Mouse (Mus musculus) erythroblast, adult 5-6 weeks (primary cell): ENCODE measurements around the gene Kdm2a. TPM values are rescaled to one million over a fixed set of nuclear protein-coding genes. Genes with fewer than 3 reads are reported as not detected.

Experiments used
- ATAC-seq: replicated peaks from 2 replicates; pipeline ENCODE4 v1.8.0; 2016; ENCODE audit warnings: moderate number of reproducible peaks, mild to moderate bottlenecking, moderate TSS enrichment, inconsistent platforms; ENCODE audit not compliant: poor library complexity, low FRiP score, severe bottlenecking
- total RNA-seq, 2 experiments: library from RNA; stranded (forward) in 1 of 2; stranded (reverse) in 1 of 2; fragments of 150-400 nt in 1 of 2; fragments of 200-764, 138-1000 nt in 1 of 2; gene quantifications; 2 replicates each; pipeline versions ENCODE4 v1.2.3 to v1.2.4; 2015 to 2017; ENCODE audit warnings: low replicate concordance in 2 of 2

Gene Kdm2a
- total RNA-seq, 2 experiments from 2014 or later: 57.5 to 71.1 TPM

DNA sequence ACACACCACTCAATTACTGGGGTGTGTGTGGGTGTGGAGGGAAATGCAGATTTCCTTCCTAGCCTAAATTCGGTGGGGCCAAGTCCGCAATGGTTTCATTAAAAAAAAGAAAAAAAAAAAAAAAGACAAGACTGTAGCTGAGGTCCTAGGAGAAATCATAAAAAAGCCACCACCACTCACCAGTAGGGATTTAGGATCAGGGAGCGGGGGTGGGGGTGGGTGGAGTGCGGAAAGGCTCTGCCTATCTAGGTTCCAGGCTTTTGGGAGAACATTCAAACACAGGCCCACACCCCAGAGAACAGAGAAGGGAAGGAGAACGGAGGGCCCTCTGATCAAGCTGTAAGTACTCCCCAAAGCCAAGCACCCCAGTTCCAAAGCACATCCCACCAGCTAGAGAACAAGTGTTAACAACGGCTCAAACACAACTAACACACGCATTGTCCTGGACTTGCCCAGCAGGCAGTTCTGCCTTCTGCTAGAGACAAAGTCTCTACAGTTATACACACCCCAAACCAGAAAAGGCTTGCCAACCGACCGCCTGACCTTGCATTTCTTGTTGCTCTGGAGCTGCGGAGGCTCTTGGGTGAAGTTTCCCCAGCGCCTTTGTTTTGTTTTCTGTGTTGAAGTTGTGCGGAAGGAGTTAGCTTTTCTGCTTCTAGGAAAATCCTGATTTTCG lies 64.8 kb downstream of the Kdm2a start:
- ATAC-seq: peak; percentile 42; the same call in 1 of the 2 replicates

DNA sequence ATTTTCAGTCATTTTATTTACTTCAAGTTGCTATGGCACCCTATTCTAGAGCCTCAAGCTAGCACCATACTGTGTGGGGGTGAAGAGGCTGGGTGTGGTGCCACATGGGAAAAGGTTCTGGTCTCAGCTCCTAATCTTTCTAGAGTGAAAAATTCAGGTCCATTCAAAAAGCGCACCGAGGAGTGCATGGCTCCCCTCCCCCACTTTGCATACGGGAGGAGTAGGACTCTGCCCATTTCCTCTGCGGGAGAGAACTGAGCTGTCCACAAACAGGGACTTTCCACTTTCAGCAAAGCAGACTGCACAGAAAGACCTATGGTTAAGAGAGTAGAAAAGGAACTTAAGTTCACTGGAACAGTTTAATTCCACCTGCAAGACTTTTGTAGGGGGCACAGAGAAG lies 65.4 kb downstream of the Kdm2a start:
- no peak for ATAC-seq

DNA sequence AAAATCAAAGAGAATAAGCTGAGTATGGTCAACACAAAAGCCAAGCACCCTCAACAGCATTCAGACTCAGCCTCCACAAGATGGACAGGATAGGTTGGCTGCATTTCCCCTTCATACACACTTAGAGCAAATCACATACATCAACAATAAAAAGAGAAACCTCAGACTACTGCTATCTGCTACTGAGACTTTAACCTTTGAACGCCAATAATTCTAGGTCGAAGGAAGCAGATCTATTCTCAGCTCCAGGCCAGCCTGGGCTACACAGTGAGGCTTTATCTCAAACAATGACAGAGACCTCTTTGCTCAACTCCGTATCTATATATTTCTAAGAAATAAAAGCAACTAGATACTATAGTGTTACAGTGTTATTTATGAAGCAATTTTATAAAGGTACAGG lies 66.8 kb downstream of the Kdm2a start:
- ATAC-seq: no peak

DNA sequence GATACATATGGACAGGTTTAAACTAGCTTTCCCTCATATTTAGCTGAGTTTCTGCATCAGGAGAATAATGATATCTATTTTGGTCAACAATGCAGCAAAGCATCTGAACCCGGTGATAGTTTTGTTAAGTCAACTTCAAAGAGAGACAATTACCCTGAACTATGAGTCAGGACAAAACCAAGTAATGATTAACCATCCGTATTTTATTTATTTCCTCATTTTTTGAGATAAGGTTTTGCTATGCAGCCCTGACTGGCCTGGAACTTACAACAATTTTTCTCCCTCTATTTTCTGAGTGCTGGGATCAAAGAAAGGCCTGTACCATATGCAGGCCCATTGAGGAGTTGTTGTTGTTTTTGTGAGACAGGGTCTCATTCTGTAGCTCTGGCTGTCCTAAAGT lies 67.5 kb downstream of the Kdm2a start:
- ATAC-seq: no peak

DNA sequence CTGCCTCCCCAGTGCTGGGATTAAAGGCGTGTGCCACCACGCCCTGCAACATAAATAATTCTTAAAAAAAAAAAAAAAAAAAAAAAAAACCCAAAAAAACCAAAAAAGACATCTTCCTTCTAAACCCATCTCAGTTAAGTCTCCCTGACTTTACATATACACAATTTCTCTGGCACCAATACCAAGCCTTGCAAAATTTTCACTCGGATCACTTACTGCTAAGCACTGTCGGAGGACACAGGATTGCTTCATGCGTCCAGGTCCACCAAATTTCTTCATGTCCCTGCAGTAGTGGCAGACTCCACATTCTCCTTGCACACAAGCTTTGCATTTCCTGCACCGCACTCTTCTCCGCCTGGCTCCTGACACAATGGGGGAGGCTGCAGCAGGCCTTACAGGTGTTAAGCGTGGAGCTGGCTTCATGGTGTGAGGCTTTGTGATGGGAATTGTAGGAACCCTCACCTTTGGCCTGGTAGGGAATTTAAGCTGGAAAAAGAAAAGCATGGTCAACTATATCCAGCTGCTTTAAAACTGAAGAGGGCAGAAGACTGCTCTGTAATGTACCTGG lies 69.3 kb downstream of the Kdm2a start:
- ATAC-seq: no peak

DNA sequence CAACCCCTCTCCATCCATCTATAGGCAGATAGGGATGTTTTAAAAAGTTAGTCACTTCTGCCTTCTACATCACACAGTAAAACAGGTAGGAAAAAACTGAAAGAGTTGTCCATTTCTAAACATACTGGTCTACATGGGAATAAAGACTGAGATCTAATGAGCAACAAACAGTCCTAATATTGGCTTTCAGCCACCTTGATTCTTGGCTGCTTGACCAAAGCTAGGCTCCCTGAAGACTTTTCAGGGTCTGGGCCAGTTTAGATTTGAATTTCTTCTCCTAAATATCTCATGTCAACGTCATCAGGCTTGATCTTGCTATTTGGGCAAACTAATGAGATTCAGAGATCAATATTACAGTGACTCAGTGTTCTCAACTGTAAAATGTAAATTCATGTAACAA lies 71.2 kb downstream of the Kdm2a start:
- no peak for ATAC-seq

DNA sequence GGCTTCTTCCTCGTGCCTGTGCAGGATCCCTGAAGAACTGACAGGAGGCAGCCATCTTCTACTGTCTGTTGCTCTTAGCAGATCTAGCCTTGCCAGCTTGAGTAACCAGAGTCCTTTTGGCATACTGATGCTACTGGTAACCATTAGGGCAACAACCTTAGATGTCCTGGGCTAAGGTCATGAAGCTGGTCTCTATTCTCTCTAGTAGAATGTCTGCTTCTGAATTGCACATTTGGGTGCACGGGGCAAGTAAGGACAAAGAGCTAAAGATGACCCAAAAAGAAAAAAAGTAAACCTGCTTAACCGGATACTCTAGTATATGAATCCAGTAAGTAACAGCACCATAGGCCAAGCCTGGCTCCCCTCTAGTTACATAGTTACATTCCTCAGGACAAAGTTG lies 72.0 kb downstream of the Kdm2a start:
- ATAC-seq: 0 out of 2 replicates have a peak, but pooled peaks have one; percentile 37

DNA sequence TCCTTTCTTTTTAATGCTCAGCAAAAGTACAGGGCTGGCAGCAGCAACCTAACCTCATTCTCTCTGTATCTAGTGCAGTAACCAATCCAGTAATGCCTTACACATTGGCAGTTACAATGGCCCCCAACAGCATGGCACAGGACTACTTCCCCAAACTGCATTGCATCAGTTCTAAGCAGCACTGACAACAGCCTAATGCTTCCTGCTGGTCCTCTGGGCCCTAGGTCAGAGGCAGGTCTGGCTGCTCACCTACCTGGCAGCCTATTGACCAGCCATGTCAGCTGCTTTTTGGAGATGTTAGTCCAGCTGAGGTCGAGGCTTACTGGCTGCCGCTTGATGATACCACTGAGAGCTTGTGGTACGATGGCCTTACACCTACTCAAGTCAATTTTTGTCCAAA lies 76.0 kb downstream of the Kdm2a start:
- ATAC-seq: no peak

DNA sequence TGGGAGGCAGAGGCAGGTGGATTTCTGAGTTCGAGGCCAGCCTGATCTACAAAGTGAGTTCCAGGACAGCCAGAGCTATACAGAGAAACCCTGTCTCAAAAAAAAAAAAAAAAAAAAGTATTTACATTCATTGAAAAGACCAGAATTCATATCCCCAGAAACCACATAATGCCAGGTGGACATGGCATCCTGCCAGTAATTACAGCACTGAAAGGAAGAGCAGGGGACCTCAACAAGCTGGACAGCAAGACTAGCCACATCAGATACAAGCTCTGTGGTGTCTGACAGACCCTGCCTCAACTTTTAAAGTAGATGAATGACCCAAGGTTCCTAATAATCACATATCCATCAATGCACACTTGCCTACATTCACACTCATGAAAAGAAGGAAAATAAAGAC lies 76.5 kb downstream of the Kdm2a start:
- no peak for ATAC-seq

DNA sequence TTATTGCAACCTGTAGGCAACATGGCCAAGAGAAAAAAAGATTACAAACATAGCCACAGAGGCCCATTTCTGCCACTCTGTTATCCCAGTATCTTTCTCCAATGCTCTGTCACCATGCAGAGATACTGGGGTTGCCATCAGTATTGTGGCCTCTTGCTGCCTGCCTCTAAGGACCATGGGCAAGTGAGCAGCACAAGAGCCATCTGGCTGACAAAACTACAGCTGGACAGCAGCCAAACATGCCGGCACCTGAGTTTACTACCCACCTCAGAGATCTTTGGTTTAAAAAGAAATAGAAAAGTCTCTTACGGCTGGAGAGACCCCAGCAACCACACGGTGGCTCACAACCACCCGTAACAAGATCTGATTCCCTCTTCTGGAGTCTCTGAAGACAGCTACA lies 78.8 kb downstream of the Kdm2a start:
- ATAC-seq: no peak

DNA sequence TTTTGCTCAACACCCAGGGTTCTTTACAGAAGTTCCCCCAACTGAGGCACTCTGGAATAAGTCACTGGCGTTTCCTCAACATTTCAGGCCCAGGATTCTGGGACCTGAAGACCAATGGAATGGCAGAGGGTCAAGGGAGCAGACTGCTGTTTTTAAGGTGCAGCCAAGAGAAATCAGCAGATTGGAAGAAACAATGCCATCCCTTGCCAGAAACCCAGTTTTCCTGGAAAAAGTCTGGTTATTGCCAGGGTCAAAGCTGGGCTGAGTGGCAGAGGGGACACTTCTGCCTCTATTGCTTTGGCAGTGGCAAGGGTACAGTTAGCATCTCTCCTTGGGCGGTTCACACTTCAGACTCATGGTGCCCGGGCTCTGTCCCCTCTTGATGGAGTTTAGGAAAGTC lies 80.9 kb downstream of the Kdm2a start:
- ATAC-seq: no peak

DNA sequence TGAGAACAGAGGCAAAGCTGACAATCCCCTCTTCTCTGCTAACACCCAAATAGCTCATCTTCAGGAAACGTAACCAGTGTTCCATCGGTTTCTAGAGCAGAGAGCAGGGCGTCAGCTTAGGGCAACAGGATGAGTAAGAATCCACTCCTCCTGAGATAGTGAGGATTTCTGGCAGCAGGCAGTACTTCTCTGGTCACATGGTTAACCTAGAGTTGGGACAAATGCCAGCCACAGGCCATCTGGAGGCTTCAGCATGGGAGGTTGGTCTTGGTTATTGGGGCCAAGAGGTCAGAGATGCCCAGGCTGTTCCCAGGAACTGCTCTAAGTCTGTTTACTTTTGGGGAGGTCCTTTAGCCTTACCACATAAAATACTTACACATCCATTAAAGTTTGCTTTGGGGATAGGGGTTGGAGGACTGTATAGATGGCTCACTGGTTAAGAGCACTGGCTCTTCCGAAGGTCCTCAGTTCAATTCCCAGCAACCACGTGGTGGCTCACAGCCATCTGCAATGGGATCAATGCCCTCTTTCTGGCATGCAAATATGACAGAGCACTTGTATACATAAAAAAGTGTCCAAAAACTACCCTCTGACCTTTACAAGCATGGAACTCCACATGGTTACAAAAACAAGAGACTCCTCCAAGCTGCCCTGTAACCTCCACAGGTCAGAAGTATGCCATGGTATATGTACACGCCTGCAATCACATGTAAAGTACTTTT lies 82.7 kb downstream of the Kdm2a start:
- ATAC-seq: no peak

DNA sequence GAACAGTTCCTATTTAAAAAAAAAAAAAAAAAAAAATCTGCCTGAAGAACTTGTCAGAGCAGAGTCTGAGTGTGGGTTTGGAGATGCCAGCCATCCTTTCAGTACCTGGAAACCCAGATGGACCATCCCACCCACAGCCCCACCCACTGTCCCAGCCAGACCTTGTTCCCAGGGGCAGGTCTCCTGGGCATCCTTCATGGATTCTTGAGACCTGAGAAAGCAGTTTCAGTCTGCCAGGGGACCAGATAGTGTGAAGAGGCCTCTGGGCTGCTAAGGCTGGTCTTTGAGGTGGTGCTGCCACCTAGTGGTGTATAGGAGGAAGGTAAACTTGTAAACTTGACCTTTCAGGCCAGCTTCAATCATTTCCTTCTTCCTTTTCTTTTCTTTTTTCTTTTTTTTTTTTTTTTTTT lies 88.3 kb downstream of the Kdm2a start:
- ATAC-seq: peak; percentile 54; the same call in 1 of the 2 replicates

DNA sequence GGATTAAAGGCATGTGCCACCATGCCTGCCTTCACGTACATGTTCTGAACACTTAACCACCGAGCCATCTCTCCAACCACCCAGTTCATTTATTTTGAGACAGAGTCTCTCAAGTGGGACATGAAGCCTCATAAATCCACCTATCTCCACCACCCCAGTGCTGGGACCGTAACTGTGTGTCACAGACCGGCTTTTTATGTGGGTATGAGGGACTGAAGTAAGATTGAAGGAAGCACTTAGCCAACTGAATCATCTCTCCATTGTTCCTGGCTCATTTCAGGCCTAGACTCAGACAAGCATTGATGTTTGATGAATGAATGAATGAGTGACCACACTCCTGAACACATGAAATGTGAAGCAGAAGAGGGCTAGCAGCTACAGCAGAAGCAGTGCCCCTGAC lies 88.8 kb downstream of the Kdm2a start:
- no peak for ATAC-seq

DNA sequence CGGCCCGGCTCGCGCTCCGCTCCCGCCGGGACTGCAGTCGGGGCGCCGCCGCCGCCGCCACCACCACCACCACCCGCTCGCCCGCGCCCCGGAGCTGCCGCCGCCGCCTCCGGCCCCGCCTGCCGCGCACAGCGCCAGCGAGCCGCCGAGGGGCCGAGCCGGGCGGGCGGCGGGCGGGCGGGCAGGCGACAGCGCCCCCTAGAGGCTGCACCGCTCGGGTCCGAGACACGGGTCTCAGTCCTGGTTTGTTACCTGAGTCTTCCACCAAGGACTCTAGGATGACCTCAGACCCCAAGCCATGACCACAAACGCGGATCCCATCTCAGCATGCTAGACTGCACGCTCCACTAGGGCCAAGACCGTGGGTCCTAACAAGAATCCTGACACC lies 91.9 kb downstream of the Kdm2a start, which contains the start of gene Grk2:
TSS of gene Grk2 (minus strand) at position 33 of the 388 bp plus-strand sequence.
- ATAC-seq: peak; percentile 65

DNA sequence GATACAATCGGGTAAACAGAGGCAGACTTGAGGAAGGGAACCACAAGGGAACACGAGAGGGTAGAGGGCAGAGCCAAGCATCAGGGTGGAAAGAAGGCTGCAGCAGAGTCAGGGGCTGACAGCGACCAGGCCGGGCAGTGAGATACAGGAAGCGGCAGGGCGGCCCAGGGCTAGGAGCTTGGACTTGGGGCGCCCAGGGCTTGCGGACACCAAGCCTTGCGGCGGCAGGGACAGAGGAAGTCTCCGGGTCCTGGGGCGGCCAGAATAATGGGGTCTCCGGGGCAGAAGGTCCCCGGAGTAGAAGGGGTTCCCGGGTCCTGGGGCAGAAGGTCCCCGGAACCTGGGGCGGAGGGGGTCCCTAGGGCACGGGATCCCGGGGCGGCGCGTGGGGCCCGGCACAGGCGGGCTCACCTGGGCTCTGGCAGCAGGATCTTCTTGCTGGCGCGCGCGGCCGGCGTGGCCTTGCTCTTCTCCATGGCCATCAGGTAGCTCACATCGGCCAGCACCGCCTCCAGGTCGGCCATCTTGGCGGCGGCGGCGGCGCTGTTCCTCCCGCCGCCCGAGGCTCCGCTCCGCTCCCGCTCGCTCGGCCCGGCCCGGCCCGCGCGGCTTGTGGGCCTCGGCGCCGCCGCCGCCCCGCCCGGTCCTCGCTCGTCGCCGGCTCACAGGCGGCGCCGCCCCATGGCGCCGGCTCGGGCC lies 92.4 kb downstream of the Kdm2a start:
- ATAC-seq: peak; percentile 51

DNA sequence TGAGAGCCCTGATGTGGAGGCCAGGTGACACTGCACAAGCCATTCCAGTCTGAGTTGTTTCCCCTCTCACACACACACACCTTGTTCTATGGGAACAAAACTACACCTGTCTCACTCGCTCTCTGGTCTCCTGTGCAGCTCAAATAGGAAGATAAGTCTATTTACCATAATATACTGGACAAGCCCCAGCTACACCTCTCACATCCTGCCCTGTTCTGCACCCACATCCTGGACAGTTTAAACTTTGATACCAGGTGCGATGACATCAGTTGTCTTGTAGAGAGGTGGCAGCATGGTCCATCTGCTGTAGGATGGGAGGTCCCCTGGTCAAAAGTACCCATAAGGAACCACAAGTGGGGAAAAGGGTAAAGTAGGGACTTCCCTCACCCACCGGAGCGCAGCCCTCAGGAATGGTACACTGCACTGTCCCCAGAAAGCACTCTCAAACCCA lies 93.2 kb downstream of the Kdm2a start:
- ATAC-seq: 0 out of 2 replicates have a peak, but pooled peaks have one; percentile 7

DNA sequence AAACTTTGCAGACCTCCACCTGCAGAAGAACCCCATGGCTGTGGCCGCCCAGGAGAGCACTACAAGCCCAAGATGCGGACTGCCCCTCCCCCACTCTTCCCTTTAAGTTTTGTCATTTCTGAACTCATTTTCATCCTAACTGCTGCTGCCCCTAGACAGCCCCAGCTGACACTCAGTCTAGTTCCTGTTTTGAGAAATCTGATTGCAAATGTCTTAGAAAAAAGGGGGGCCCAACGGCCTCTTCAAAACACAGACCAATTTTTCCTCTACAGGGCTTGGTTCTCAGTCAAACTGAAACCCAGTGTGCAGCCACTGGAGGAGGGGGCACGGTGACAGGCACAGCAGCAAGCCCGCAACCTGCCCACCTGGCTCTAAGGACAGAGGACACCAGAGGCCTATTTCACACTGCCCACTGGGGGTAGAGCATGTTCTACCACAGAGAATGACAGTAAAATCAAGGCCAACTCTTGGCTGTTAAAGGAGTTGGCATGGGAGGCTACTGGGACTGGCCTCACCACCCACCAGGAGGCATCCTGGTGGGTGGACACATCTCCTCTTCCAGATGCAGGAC lies 93.7 kb downstream of the Kdm2a start:
- ATAC-seq: 0 out of 2 replicates have a peak, but pooled peaks have one; percentile 10

DNA sequence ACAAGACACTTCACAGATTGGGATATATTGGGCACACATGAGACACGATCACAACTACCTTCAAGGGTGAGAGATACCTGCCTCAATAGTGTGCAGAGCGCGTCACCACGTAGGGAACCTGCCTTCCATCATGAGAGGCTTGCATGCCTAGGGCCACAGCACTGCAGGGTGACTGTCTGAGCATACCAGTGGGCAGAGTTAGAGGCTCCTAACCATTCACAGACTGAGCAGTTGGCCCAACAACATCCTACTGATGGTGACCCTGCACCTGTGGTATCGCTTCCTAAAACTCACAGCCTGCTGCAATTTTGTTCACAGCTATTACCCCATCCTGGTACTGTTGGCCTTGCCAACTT lies 94.5 kb downstream of the Kdm2a start:
- ATAC-seq: no peak
